Mouse (Mus musculus): ENCODE measurements around the gene Gm42421.

Gm42421 gene

GRCm38 (mm10) chr5:143941588-143941987 is 13.6 kb downstream of the Gm42421 start:
- DNase-seq, result no peak

- no peak for DNase-seq
Measured at GRCm38 (mm10) chr5:143943231-143944125, 15.5 kb downstream of the Gm42421 start.

- DNase-seq, result no peak
Measured at GRCm38 (mm10) chr5:143948361-143948760, 20.4 kb downstream of the Gm42421 start.

GRCm38 (mm10) chr5:143950016-143950415 is 22.0 kb downstream of the Gm42421 start:
- DNase-seq, result no peak

GRCm38 (mm10) chr5:143957101-143957500 is 29.1 kb downstream of the Gm42421 start:
- no peak for DNase-seq

GRCm38 (mm10) chr5:143959551-143959950 is 31.6 kb downstream of the Gm42421 start:
- DNase-seq, result no peak

GRCm38 (mm10) chr5:143961176-143961575 is 33.2 kb downstream of the Gm42421 start:
- DNase-seq, result no peak

- no peak for DNase-seq
Measured at GRCm38 (mm10) chr5:143965586-143966345, 37.8 kb downstream of the Gm42421 start.

GRCm38 (mm10) chr5:143966671-143967070 is 38.7 kb downstream of the Gm42421 start:
- no peak for DNase-seq

- no peak for DNase-seq
Measured at GRCm38 (mm10) chr5:143972628-143973027, 44.7 kb downstream of the Gm42421 start.

GRCm38 (mm10) chr5:143974931-143975630 is 47.1 kb downstream of the Gm42421 start:
- DNase-seq, result peak; percentile 75

GRCm38 (mm10) chr5:143975631-143975933 is 47.6 kb downstream of the Gm42421 start:
- DNase-seq, result no peak

- no peak for DNase-seq
Measured at GRCm38 (mm10) chr5:143976232-143976631, 48.3 kb downstream of the Gm42421 start.

- DNase-seq, result no peak
Measured at GRCm38 (mm10) chr5:143976726-143977431, 48.9 kb downstream of the Gm42421 start.

- DNase-seq, result no peak
Measured at GRCm38 (mm10) chr5:143980858-143981257, 52.9 kb downstream of the Gm42421 start.

- no peak for DNase-seq
Measured at GRCm38 (mm10) chr5:143982361-143982760, 54.4 kb downstream of the Gm42421 start.

GRCm38 (mm10) chr5:143985381-143985780 is 57.4 kb downstream of the Gm42421 start:
- no peak for DNase-seq
